Mouse (Mus musculus): ENCODE data around the gene Zdhhc8. TPM values are rescaled to one million over a fixed set of nuclear protein-coding genes. Genes with fewer than 3 reads are reported as not detected.

Gene Zdhhc8
- polyA plus RNA-seq, 1 experiment from 2014 or later = 6.8 TPM

- Histone ChIP-seq H3K36me3 (ENCODE audit: control insufficient read depth, insufficient read depth, low read length) (no peaks in the 10 kb centered on the region), H3K27me3 (ENCODE audit: control insufficient read depth, insufficient read depth, low read length) (no peaks in the 10 kb centered on the region; the same call in 1 of the 2 replicates), H3K4me2 (replicated peaks; ENCODE audit: low read depth) (no peak overlapping the region), H3K9me3 (ENCODE audit: control insufficient read depth, low read length) (no peaks in the 10 kb centered on the region), H3K4me3 (ENCODE audit: low read depth, low read length) (no peak overlapping the region), H3K9ac (ENCODE audit: low read length) (no peak overlapping the region), H3K4me1 (replicated peaks; ENCODE audit: control insufficient read depth, insufficient read depth) (no peaks in the 10 kb centered on the region), H3K27ac (replicated peaks) (no peak overlapping the region)
- peak; percentile 31; the same call in 1 of the 2 replicates for ATAC-seq (ENCODE audit: low FRiP score, low TSS enrichment)
- TF ChIP-seq EP300 (optimal IDR thresholded peaks at IDR 0.05) (no peak), CTCF (IDR thresholded peaks at IDR 0.05; ENCODE audit: low read depth) (peak; percentile 90)
- peak; percentile 82 for DNase-seq (ENCODE audit: low spot score)
- WGBS = 20% methylated on average over 8 of the region's 8 CpGs
These were observed 24.1 kb downstream of the Zdhhc8 start for GRCm38 (mm10) chr16:18210701-18211416.

- ATAC-seq (ENCODE audit: low FRiP score, low TSS enrichment) (no peak), DNase-seq (ENCODE audit: low spot score) (no peak)
- 70% methylated on average over 7 of the region's 7 CpGs for WGBS
- Histone ChIP-seq H3K4me1 (replicated peaks; ENCODE audit: control insufficient read depth, insufficient read depth) (no peaks in the 10 kb centered on the region), H3K36me3 (ENCODE audit: control insufficient read depth, insufficient read depth, low read length) (no peaks in the 10 kb centered on the region), H3K27me3 (ENCODE audit: control insufficient read depth, insufficient read depth, low read length) (no peaks in the 10 kb centered on the region), H3K4me3 (ENCODE audit: low read depth, low read length) (no peak overlapping the region), H3K4me2 (replicated peaks; ENCODE audit: low read depth) (no peak overlapping the region), H3K9me3 (ENCODE audit: control insufficient read depth, low read length) (no peaks in the 10 kb centered on the region), H3K9ac (ENCODE audit: low read length) (no peak overlapping the region), H3K27ac (replicated peaks) (no peak overlapping the region)
- no peak for TF ChIP-seq CTCF (IDR thresholded peaks at IDR 0.05; ENCODE audit: low read depth)
- TF ChIP-seq EP300 (optimal IDR thresholded peaks at IDR 0.05) = no peak
These were observed 31.4 kb downstream of the Zdhhc8 start for GRCm38 (mm10) chr16:18203430-18204091.

GRCm38 (mm10) chr16:18202061-18202460 lies 32.9 kb downstream of the Zdhhc8 start:
- Histone ChIP-seq H3K36me3 (ENCODE audit: control insufficient read depth, insufficient read depth, low read length) (no peaks in the 10 kb centered on the region), H3K4me2 (replicated peaks; ENCODE audit: low read depth) (no peak overlapping the region), H3K4me1 (replicated peaks; ENCODE audit: control insufficient read depth, insufficient read depth) (no peaks in the 10 kb centered on the region), H3K4me3 (ENCODE audit: low read depth, low read length) (no peak overlapping the region), H3K27ac (replicated peaks) (no peak overlapping the region), H3K9me3 (ENCODE audit: control insufficient read depth, low read length) (no peaks in the 10 kb centered on the region), H3K27me3 (ENCODE audit: control insufficient read depth, insufficient read depth, low read length) (no peaks in the 10 kb centered on the region), H3K9ac (ENCODE audit: low read length) (no peak overlapping the region)
- WGBS = 91% methylated on average over 1 of the region's 1 CpGs
- no peak for DNase-seq (ENCODE audit: low spot score)
- TF ChIP-seq EP300 (optimal IDR thresholded peaks at IDR 0.05) (no peak), CTCF (IDR thresholded peaks at IDR 0.05; ENCODE audit: low read depth) (no peak)
- no peak for ATAC-seq (ENCODE audit: low FRiP score, low TSS enrichment)

GRCm38 (mm10) chr16:18201620-18202019 lies 33.3 kb downstream of the Zdhhc8 start:
- Histone ChIP-seq H3K4me2 (replicated peaks; ENCODE audit: low read depth) (no peak overlapping the region), H3K9ac (ENCODE audit: low read length) (no peak overlapping the region), H3K27me3 (ENCODE audit: control insufficient read depth, insufficient read depth, low read length) (no peaks in the 10 kb centered on the region), H3K27ac (replicated peaks) (no peak overlapping the region), H3K4me1 (replicated peaks; ENCODE audit: control insufficient read depth, insufficient read depth) (no peaks in the 10 kb centered on the region), H3K9me3 (ENCODE audit: control insufficient read depth, low read length) (no peaks in the 10 kb centered on the region), H3K36me3 (ENCODE audit: control insufficient read depth, insufficient read depth, low read length) (no peaks in the 10 kb centered on the region), H3K4me3 (ENCODE audit: low read depth, low read length) (no peak overlapping the region)
- no peak for TF ChIP-seq EP300 (optimal IDR thresholded peaks at IDR 0.05)
- no peak for TF ChIP-seq CTCF (IDR thresholded peaks at IDR 0.05; ENCODE audit: low read depth)
- WGBS = 37% methylated on average over 1 of the region's 1 CpGs
- ATAC-seq (ENCODE audit: low FRiP score, low TSS enrichment) = no peak
- DNase-seq (ENCODE audit: low spot score) = no peak

GRCm38 (mm10) chr16:18200062-18200461 lies 34.9 kb downstream of the Zdhhc8 start:
- no peak for TF ChIP-seq CTCF (IDR thresholded peaks at IDR 0.05; ENCODE audit: low read depth)
- no peak for TF ChIP-seq EP300 (optimal IDR thresholded peaks at IDR 0.05)
- ATAC-seq (ENCODE audit: low FRiP score, low TSS enrichment) (no peak), DNase-seq (ENCODE audit: low spot score) (no peak)
- WGBS = 68% methylated on average over 2 of the region's 2 CpGs
- Histone ChIP-seq H3K9me3 (ENCODE audit: control insufficient read depth, low read length) (no peaks in the 10 kb centered on the region), H3K4me3 (ENCODE audit: low read depth, low read length) (no peak overlapping the region), H3K4me2 (replicated peaks; ENCODE audit: low read depth) (no peak overlapping the region), H3K4me1 (replicated peaks; ENCODE audit: control insufficient read depth, insufficient read depth) (no peaks in the 10 kb centered on the region), H3K9ac (ENCODE audit: low read length) (no peak overlapping the region), H3K36me3 (ENCODE audit: control insufficient read depth, insufficient read depth, low read length) (no peaks in the 10 kb centered on the region), H3K27me3 (ENCODE audit: control insufficient read depth, insufficient read depth, low read length) (no peaks in the 10 kb centered on the region), H3K27ac (replicated peaks) (no peak overlapping the region)

Measured in stomach, postnatal 0 days (tissue).